Mouse (Mus musculus) bone marrow, adult 2 months (tissue): ENCODE measurements at regions not wholly inside any gene's neighbourhood (a gene's known extent, or its start where the extent isn't known, plus 50 kb on each side); places are given as distances from the start of the nearest gene placed in this dataset.

Experiments
- H3K27ac ChIP-seq: fragments of 200-500 bp; 2 replicates; pipeline ENCODE4 v1.5.1; 2012; ENCODE audit warnings: low read depth, mild to moderate bottlenecking, control low read depth, inconsistent platforms, low read length; ENCODE audit not compliant: control insufficient read depth, poor library complexity, insufficient read depth
- H3K4me1 ChIP-seq: fragments of 200-500 bp; 2 replicates; pipeline ENCODE4 v1.6.1; 2011; ENCODE audit warnings: low read length; ENCODE audit not compliant: control insufficient read depth, insufficient read depth
- H3K4me3 ChIP-seq: fragments of 200-500 bp; replicated peaks from 2 replicates; pipeline ENCODE3; 2011; ENCODE audit warnings: mild to moderate bottlenecking, low read depth, low read length, control low read depth; ENCODE audit not compliant: control insufficient read depth
- CTCF ChIP-seq: fragments of 200-500 bp; IDR thresholded peaks from 2 replicates; pipeline ENCODE4 v1.5.1; 2011; ENCODE audit warnings: low read length, control low read depth; ENCODE audit not compliant: control insufficient read depth, insufficient read depth
- POLR2A ChIP-seq: fragments of 200-500 bp; IDR thresholded peaks from 2 replicates; pipeline ENCODE4 v1.6.1; 2011; ENCODE audit warnings: low read depth, mild to moderate bottlenecking, control low read depth, low read length, borderline replicate concordance; ENCODE audit not compliant: control insufficient read depth
- WGBS: fragments of 180-500 bp; shearing (Covaris S2); methylation state at CpG from one replicate; pipeline ENCODE4 v1.1.7; 2018; 5-methylcytosine and 5-hydroxymethylcytosine counted together

GRCm38 (mm10) chr2:148159028-148159600, 112.3 kb upstream of the Foxa2 start:
- no peak overlapping the region for H3K4me3 ChIP-seq
- no peak for TF ChIP-seq POLR2A
- TF ChIP-seq CTCF = no peak
- H3K27ac ChIP-seq = no peak overlapping the region
- 77% methylated on average over 8 of the region's 8 CpGs for WGBS
- no peaks in the 10 kb centered on the region for H3K4me1 ChIP-seq

GRCm38 (mm10) chr2:148160997-148161396, 114.2 kb upstream of the Foxa2 start:
- WGBS = 92% methylated on average over 12 of the region's 12 CpGs
- Histone ChIP-seq H3K4me1 (no peaks in the 10 kb centered on the region), H3K4me3 (no peak overlapping the region), H3K27ac (no peak overlapping the region)
- TF ChIP-seq POLR2A (no peak), CTCF (no peak)

DNA sequence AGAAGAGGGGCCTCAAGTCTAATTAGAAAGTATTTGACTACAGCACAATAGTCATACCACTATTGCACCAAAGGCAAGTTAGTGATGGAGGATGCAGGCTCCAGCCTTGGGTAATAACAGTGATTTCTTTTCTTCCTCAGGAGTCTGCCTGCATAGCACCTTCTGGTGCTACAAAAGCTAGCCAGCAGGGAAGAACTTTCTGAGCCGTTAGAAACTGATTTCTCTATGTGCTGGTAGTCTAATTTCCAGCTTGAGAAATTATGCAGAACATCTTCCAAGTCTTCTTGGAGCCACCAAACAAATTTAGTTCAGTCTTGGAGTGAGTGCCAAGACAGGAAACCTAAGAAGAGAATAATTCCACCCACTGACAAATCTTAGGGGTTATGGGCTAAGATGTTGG, 115.2 kb upstream of the Foxa2 start:
- no peak for TF ChIP-seq CTCF
- no peak for TF ChIP-seq POLR2A
- no peak overlapping the region for H3K27ac ChIP-seq
- no peaks in the 10 kb centered on the region for H3K4me1 ChIP-seq
- no peak overlapping the region for H3K4me3 ChIP-seq
- WGBS = 85% methylated on average over 1 of the region's 1 CpGs

DNA sequence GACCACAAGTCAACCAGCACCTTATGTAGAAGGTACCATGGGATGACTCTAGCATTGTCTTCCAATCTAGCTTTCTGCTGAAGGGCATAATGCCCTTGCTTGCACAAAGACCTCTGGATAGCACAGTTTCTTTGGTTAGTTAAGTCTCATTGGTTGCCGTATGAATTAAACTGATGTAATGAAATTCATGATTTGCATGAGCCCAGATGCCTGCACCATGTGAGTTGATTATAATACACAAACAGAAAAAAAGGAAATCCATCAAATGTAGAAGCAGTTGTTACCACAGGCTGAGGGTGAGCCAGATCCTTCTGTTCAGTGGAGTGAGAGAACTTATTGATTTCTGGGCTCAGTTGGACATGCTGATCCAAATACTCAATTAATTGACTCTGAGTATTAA, 115.8 kb upstream of the Foxa2 start:
- Histone ChIP-seq H3K4me1 (no peaks in the 10 kb centered on the region), H3K4me3 (no peak overlapping the region), H3K27ac (no peak overlapping the region)
- no peak for TF ChIP-seq POLR2A
- TF ChIP-seq CTCF = no peak
- WGBS = 95% methylated on average over 1 of the region's 1 CpGs

DNA sequence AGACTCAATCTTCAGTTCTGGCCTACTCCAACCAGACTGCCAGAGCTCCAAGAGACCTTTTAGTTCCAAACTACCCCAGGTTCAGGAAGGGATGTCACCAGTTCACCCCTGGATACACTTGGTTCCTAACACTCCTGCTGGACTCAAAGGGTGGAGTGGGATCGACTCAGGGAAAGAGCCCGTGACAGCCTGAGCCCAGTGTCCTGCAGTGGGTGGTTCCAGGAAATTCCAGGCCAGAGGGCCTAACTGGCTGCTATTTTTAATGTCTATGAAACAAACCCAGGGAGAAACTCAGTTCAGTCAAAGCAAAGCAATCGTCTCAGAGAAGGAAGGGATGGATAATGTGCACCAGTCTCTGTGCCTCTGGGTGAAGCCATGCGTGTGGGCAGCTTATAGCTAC, 124.3 kb upstream of the Foxa2 start:
- no peak overlapping the region for H3K4me3 ChIP-seq
- TF ChIP-seq POLR2A = no peak
- TF ChIP-seq CTCF = no peak
- H3K27ac ChIP-seq = no peak overlapping the region
- no peaks in the 10 kb centered on the region for H3K4me1 ChIP-seq
- whole genome bisulfite sequencing = 55% methylated on average over 4 of the region's 4 CpGs

DNA sequence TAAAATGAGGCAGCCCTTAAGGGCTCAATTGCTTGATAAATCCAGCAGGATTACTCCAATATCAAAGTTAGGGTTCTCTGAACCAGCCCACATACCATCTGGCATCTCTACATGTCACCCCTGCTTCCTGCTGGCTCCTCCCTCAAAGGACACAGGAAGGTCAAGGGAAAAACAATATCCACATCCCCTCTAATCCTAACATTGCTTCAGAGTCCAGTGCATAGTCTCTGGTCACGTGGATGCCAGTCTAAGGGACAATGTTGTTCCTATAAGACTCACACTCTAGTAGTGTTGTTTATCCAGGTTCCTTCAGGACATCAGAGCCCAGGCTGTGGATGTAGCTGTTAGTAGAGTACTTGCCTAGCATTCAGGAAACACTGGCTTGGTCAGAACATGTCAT, 124.9 kb upstream of the Foxa2 start:
- Histone ChIP-seq H3K4me1 (no peaks in the 10 kb centered on the region), H3K27ac (no peak overlapping the region), H3K4me3 (no peak overlapping the region)
- 36% methylated on average over 1 of the region's 1 CpGs for WGBS
- TF ChIP-seq POLR2A (no peak), CTCF (no peak)

DNA sequence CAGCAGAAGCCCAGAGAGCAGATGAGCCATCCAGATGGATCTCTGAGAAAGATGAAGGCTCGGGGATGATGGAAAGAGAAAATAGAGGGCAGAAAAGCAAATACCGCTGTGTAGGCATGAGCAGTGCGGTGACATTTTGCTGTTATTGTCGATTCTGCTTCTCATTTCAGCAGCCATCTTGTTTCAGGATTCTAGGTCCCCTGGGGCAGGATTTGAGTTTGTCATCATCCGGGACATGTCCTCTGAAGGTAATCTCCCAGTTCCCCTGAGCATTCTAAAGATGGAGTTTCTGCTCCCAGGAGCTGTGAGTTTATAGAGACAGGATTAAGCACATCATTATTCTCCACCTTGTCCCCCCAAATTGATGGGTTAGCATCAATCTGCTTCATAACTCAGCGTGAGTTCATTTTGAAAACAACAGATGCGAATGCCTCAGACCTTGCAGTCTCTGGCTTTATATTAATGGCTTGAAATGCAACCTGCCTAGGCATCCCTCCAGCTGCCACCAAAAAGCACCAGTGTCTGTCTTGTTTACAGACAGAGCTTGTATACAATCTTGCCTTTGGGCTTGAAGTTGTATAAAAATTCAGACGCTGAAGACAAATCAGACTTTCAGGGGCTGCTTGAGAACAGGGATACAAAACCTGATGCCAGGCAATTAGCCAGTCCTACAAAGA, 128.6 kb upstream of the Foxa2 start:
- TF ChIP-seq POLR2A = no peak
- no peak for TF ChIP-seq CTCF
- H3K27ac ChIP-seq = no peak overlapping the region
- H3K4me1 ChIP-seq = no peaks in the 10 kb centered on the region
- WGBS = 79% methylated on average over 8 of the region's 8 CpGs
- no peak overlapping the region for H3K4me3 ChIP-seq

DNA sequence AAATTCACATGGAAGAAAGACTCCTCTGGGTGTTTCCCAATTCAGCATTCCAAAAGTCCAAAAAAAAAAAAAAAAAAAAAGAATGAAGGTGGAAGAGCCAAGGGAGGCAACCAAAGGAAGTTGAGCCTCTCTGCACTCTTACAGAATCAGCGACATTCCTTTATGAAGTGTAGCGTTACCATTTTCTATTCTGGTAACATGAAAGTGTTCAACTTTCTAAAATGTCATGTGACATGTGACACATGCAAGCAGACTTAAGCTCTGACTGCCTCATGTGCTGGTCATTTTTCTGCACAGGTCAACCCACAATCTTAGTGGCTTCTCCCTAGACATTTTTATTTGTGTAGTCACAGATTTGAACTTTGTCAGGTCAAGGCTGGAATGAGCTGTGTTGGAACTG, 133.5 kb upstream of the Foxa2 start:
- WGBS = 77% methylated on average over 2 of the region's 2 CpGs
- H3K27ac ChIP-seq = no peak overlapping the region
- no peaks in the 10 kb centered on the region for H3K4me1 ChIP-seq
- H3K4me3 ChIP-seq = no peak overlapping the region
- no peak for TF ChIP-seq POLR2A
- TF ChIP-seq CTCF = no peak
